Mouse (Mus musculus) heart, embryonic 15.5 days (tissue): ENCODE data around the gene Prdm1. TPM values are rescaled to one million over a fixed set of nuclear protein-coding genes. Genes with fewer than 3 reads are reported as not detected.

Experiments used
- ATAC-seq: fragments of 200-750 bp; cut with Nextera tagmentation; replicated peaks from 2 replicates; pipeline ENCODE4 v1.8.0; 2017; ENCODE audit warnings: low read depth, moderate TSS enrichment; ENCODE audit not compliant: insufficient number of reproducible peaks, insufficient read depth, low FRiP score
- H3K27ac ChIP-seq: fragments of 300-500 bp; sonication (generic); 2 replicates; pipeline ENCODE4 v1.5.1; 2015; ENCODE audit warnings: mild to moderate bottlenecking, inconsistent platforms
- H3K27me3 ChIP-seq: fragments of 300-500 bp; sonication (generic); 2 replicates; pipeline ENCODE4 v1.6.1; 2015; ENCODE audit warnings: inconsistent platforms
- H3K36me3 ChIP-seq: fragments of 300-500 bp; sonication (generic); 2 replicates; pipeline ENCODE4 v1.6.1; 2015; ENCODE audit warnings: mild to moderate bottlenecking, inconsistent platforms
- H3K4me1 ChIP-seq: fragments of 300-500 bp; sonication (generic); replicated peaks from 2 replicates; pipeline ENCODE4 v1.6.1; 2015; ENCODE audit warnings: inconsistent platforms
- H3K4me2 ChIP-seq: fragments of 300-500 bp; sonication (generic); 2 replicates; pipeline ENCODE4 v1.6.1; 2015; ENCODE audit warnings: inconsistent platforms, mild to moderate bottlenecking, moderate library complexity
- H3K4me3 ChIP-seq: fragments of 300-500 bp; sonication (generic); 2 replicates; pipeline ENCODE4 v1.5.1; 2015; ENCODE audit warnings: mild to moderate bottlenecking, inconsistent platforms
- H3K9ac ChIP-seq: fragments of 300-500 bp; sonication (generic); 2 replicates; pipeline ENCODE4 v1.6.1; 2015; ENCODE audit warnings: mild to moderate bottlenecking, inconsistent platforms
- H3K9me3 ChIP-seq: fragments of 300-500 bp; sonication (generic); replicated peaks from 2 replicates; pipeline ENCODE4 v1.6.1; 2016; ENCODE audit warnings: inconsistent platforms
- WGBS: fragments of 180-500 bp; shearing (Covaris S2); methylation state at CpG from one replicate; pipeline ENCODE4 v1.1.7; 2015; ENCODE audit warnings: mixed read lengths; 5-methylcytosine and 5-hydroxymethylcytosine counted together
- polyA plus RNA-seq: library from polyadenylated mRNA; unstranded; fragments of >200 nt; fragmentation: Nextera tagmentation; extraction: Ambion mirVana; gene quantifications from 2 replicates; pipeline ENCODE4 v1.2.1, GENCODE M21; 2015

Prdm1 gene
- polyA plus RNA-seq, 1 experiment from 2014 or later: 0.83 TPM

DNA sequence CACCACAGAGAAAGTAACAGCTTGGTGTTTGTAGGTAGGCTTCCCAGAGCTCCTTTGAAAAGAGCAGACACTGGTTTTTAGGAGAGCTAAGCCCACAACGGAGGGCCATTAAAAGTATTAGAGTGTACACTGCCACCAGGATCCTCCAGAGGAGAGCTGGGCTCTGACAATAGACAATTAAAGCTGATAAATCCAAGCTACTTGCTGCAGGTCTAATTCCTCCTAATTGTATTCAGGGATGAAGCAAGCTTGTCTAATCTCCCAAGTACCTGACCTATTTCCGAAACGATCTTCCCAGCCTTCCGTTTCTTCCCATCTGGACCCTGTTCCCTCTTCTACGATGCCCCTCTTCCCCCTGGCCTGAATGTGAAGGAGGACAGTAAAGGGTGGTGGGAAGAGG lies 63.7 kb downstream of the Prdm1 start:
- Histone ChIP-seq H3K4me1 (peaks cover 7% of the 10 kb centered on the region), H3K9ac (no peak overlapping the region), H3K36me3 (no peaks in the 10 kb centered on the region), H3K27ac (no peak overlapping the region), H3K4me2 (no peak overlapping the region), H3K4me3 (no peak overlapping the region), H3K9me3 (no peaks in the 10 kb centered on the region), H3K27me3 (peaks cover 68% of the 10 kb centered on the region)
- ATAC-seq: no peak
- WGBS: 73% methylated on average over 5 of the region's 5 CpGs

DNA sequence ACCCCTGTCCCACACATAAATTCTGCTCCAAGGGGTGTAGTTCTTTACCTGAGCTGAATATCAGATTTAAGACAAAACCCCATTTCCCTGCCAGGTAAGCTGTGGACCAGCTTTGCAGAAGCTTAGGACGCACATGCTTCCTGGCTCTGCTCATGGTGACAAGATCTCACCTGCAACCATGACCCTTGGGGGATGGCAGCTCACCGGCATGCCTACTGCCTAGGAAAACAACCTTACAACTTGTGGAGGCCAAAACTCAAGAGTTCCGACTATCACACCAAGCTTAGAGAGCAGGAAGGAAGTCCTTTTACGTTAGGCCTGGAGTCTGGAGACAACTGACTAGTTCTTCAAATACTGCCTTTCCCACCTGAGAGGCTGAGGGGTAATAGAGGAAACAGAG lies 64.4 kb downstream of the Prdm1 start:
- Histone ChIP-seq H3K4me3 (no peak overlapping the region), H3K36me3 (no peaks in the 10 kb centered on the region), H3K9me3 (no peaks in the 10 kb centered on the region), H3K4me1 (peaks cover 8% of the 10 kb centered on the region), H3K4me2 (no peak overlapping the region), H3K27me3 (peaks cover 64% of the 10 kb centered on the region), H3K27ac (no peak overlapping the region), H3K9ac (no peak overlapping the region)
- WGBS: 68% methylated on average over 4 of the region's 4 CpGs
- ATAC-seq: no peak

DNA sequence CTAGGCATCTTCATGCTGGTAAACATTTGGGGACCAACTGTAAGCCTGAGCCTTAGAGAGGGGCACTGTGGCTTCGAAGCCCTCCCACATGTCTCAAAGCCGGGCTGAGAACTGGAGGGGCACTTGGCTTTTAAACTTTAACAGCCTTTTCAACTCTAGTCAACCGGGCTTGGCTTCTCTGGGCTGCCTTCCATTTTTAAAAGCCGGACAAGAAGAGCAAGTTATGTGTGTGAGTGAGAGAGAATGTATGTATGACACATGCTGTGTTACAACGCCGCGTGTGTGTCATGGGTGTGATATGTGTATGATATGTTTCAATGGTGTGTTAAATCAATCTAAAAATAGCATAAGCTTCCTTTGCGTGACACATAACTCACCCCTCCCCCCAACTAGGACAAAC lies 66.0 kb downstream of the Prdm1 start:
- 83% methylated on average over 8 of the region's 8 CpGs for WGBS

DNA sequence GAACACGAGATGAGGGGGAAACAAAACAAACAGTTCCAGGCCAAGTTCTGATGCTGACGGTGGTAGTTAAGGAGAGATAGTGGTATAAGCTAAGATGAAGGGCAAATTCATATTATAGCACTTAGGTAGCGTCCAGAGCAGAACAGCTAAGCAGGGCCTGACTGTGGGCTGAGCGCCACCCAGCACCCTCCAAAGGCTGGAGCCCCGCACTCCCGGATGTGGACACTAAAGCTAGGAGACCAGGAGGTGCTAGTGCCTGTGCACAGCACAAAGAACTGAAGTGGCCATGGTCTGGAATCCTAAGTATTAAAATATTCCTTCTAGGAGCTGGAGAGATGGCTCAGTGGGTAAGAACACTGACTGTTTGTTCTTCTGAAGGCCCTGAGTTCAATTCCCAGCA lies 67.2 kb downstream of the Prdm1 start:
- ATAC-seq: no peak
- peaks cover 57% of the 10 kb centered on the region for H3K27me3 ChIP-seq
- peaks cover 29% of the 10 kb centered on the region for H3K4me1 ChIP-seq
- no peak overlapping the region for H3K4me3 ChIP-seq
- no peak overlapping the region for H3K9ac ChIP-seq
- no peaks in the 10 kb centered on the region for H3K36me3 ChIP-seq
- 87% methylated on average over 6 of the region's 6 CpGs for WGBS
- no peak overlapping the region for H3K4me2 ChIP-seq
- H3K9me3 ChIP-seq: no peaks in the 10 kb centered on the region
- H3K27ac ChIP-seq: no peak overlapping the region

More for the DNA sequence above, 66.0 kb downstream of the Prdm1 start:
- Histone ChIP-seq H3K27ac (no peak overlapping the region), H3K36me3 (no peaks in the 10 kb centered on the region), H3K9me3 (no peaks in the 10 kb centered on the region), H3K4me2 (no peak overlapping the region), H3K27me3 (peaks cover 56% of the 10 kb centered on the region), H3K9ac (no peak overlapping the region), H3K4me3 (no peak overlapping the region), H3K4me1 (peaks cover 22% of the 10 kb centered on the region)
- ATAC-seq: no peak

DNA sequence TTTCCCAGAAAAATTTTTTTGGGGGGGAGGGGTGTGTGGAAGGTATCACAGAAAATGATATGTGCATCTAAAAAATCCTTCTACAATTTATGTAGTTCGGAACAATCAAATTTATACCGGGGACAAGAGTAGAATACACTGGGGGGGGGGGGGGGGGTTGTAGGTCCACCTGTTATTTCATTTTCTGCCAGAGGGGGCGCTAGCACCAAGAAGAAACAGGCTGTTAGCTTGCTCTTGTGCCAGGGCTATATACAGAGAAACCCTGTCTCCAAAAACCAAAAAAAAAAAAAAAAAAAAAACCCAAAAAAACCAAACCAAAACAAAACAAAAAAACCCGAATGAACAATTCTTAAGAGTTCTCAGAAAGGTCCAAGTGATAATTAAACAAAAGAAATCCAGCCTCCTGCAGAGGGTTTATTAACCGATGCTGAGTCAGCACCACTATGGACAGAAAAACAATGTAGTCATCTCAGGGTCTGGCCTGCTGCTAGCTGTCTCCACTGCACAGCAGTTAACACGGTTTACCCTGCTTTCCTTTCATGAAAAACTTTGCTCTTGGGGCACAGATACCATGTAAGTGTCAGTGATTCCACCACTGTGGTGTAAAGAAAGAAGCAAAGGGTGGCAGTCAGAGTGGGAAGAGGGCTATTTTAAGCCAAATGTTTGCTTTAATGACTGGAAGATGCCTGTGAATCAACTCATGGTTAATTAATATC lies 68.0 kb downstream of the Prdm1 start:
- H3K9me3 ChIP-seq: no peaks in the 10 kb centered on the region
- ATAC-seq: no peak
- H3K4me2 ChIP-seq: no peak overlapping the region
- peaks cover 22% of the 10 kb centered on the region for H3K4me1 ChIP-seq
- H3K9ac ChIP-seq: no peak overlapping the region
- 22% methylated on average over 6 of the region's 6 CpGs for WGBS
- H3K27me3 ChIP-seq: peaks cover 59% of the 10 kb centered on the region
- no peak overlapping the region for H3K4me3 ChIP-seq
- 0 out of 2 replicates have a peak overlapping the region, but pooled peaks have one; percentile 11 for H3K27ac ChIP-seq
- H3K36me3 ChIP-seq: no peaks in the 10 kb centered on the region

DNA sequence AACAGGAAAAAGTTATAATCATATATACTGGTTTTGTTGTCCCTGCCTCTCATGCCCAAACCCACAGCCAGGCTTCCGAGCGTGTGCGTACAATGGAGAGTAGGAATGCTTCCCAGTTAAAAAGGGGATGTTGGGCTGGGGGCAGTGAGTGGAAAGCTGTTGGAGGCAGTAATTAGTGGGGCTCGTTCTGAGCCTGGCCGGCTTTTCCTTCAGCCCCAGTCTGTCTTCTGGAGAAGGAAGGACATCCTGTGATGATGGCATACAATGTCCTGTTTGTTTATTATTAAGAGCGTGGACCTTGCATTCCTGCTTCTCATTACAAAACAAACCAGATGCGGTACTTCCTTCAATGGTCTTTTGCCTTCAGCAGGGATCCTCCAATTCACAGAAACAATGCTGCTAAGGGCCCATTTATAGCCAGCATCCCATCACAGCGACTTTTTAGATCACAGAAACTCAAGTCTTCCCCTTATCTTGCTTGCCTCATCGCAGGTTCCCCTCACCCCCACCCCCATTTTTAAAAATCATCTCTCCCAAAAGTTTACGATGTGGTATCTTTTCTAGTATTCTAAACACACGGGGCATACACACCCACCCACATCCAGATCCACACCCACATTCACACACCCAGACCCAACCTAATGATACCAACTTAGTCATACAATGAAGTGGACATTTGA lies 68.8 kb downstream of the Prdm1 start:
- Histone ChIP-seq H3K4me3 (peak overlapping the region; percentile 67), H3K27me3 (peaks cover 58% of the 10 kb centered on the region), H3K4me1 (peaks cover 22% of the 10 kb centered on the region), H3K36me3 (no peaks in the 10 kb centered on the region), H3K4me2 (peak overlapping the region; percentile 97), H3K9me3 (no peaks in the 10 kb centered on the region), H3K27ac (peak overlapping the region; percentile 41; the same call in 1 of the 2 replicates), H3K9ac (no peak overlapping the region)
- WGBS: 11% methylated on average over 11 of the region's 11 CpGs
- ATAC-seq: no peak

DNA sequence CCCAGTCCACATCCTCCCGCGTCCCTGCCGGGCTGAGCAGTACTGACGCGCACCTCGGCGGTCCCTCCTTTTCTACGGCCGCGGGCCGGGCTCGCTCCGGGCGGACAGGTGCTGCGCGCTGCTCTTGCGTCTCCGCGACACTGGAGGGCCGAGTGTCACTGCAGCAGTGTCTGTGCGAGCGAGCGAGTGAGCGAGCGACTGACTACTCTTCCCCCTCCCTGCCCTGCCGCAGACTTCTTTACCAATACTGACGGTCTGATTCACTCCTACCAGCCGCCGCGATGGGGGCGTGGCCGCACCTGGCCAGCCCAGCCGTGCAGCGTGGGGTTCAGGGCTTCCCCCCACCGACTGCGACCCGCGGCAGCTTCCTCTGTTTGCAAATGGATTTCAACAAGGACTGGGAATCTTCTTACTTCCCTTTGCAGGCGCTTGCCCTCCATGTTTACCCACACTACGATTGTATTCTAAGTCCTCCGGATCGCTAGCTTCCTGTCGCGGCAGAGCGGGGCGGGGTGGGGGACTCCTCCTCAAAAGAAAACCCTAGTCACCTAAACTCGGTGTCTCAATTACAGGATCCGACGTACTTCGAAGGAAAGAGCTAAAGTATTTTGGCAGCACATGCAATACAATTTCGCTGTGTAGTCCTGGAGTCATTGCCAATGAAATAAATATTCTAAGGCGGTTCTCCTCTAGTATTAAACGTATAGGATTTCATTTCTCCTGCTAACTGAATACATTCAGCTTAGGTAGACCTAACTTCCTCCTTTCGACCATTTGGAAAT lies 69.6 kb downstream of the Prdm1 start:
- no peaks in the 10 kb centered on the region for H3K36me3 ChIP-seq
- peak overlapping the region; percentile 41; the same call in 1 of the 2 replicates for H3K27ac ChIP-seq
- peaks cover 54% of the 10 kb centered on the region for H3K27me3 ChIP-seq
- H3K4me2 ChIP-seq: peak overlapping the region; percentile 97
- peak overlapping the region; percentile 48 for H3K9ac ChIP-seq
- peak overlapping the region; percentile 67 for H3K4me3 ChIP-seq
- ATAC-seq: peak; percentile 68
- no peaks in the 10 kb centered on the region for H3K9me3 ChIP-seq
- WGBS: under 1% methylated on average over 54 of the region's 54 CpGs
- H3K4me1 ChIP-seq: peaks cover 22% of the 10 kb centered on the region

DNA sequence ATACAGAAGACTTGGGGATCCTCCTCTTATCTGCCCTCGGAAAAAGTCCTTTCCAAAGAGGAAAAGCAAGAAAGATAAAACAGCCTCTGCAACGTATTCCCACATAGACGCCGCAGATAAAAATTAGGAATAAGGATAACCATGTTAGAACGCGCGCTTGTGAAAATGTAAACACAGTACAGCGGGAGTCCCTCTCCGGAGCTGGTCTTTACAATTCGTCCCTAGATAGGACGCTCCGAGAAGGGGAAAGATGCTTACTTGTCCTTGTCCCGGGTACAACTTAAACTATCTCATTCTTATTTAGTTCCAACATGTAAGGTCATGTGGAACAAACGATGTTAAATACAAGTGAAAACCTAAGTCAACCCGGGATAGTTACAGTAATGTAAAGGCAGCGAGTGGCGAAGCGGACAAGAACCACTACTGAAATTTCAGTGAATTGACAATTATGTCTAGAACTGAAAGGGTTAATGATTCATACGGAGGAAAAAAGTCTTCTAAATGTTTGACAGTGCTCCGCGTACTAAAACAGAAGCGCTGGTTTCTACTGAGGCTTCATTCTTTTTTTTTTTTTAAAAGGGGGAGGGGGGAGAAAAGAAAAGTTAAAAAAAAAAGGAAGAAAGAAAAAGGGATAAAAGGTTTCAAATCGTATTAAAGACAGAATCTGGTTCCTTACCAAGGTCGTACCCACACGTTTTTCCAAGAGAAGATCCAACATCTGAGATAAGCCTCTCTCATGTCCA lies 70.3 kb downstream of the Prdm1 start:
- Histone ChIP-seq H3K27me3 (peaks cover 50% of the 10 kb centered on the region), H3K9ac (peak overlapping the region; percentile 48), H3K27ac (peak overlapping the region; percentile 41; the same call in 1 of the 2 replicates), H3K36me3 (no peaks in the 10 kb centered on the region), H3K4me2 (peak overlapping the region; percentile 97), H3K9me3 (no peaks in the 10 kb centered on the region), H3K4me3 (peak overlapping the region; percentile 67), H3K4me1 (peaks cover 22% of the 10 kb centered on the region)
- WGBS: under 1% methylated on average over 25 of the region's 25 CpGs
- no peak for ATAC-seq

DNA sequence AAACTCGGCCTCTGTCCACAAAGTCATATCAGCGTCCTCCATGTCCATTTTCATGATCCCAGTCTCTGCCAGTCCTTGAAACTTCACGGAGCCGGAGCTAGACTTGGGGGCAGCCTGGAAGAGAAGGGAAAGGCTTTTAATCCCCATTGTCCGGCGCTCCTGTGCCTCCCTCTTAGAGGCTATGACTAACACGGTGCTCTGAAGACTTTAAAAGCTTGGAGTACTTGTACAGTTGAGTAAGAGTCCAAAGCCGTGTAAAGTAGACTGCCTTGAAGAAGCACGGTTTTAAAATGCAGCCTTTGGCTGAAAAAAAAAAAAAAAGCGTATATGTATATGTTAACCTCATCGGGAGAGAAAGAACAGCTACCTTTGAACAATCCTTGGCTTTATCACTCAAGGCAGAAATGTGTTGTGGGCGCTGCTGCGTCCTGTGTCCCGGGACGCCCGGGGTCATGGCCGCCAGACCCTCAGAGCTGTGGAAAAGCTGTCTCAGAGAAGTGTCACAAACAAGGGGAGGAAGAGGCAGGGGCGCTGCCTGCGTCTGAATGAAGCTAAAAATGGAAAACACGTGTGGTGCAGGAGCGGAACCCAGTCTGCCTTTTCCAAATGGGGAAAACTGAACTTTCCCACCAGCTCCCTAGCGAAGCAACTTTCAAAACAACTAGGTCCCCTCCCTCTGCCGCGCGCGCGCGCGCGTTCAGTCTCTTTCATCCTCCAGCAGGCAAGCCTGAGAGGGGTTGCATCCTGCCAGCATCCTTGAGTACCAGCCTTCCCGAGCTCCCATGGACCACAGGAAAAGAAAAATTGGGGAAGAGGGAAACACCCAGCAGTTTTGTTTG lies 71.3 kb downstream of the Prdm1 start:
- Histone ChIP-seq H3K27me3 (peaks cover 53% of the 10 kb centered on the region), H3K27ac (no peak overlapping the region), H3K4me1 (peaks cover 22% of the 10 kb centered on the region), H3K9me3 (no peaks in the 10 kb centered on the region), H3K36me3 (no peaks in the 10 kb centered on the region), H3K4me2 (peak overlapping the region; percentile 97), H3K4me3 (peak overlapping the region; percentile 67), H3K9ac (peak overlapping the region; percentile 38; the same call in 1 of the 2 replicates)
- no peak for ATAC-seq
- 4% methylated on average over 31 of the region's 31 CpGs for WGBS

DNA sequence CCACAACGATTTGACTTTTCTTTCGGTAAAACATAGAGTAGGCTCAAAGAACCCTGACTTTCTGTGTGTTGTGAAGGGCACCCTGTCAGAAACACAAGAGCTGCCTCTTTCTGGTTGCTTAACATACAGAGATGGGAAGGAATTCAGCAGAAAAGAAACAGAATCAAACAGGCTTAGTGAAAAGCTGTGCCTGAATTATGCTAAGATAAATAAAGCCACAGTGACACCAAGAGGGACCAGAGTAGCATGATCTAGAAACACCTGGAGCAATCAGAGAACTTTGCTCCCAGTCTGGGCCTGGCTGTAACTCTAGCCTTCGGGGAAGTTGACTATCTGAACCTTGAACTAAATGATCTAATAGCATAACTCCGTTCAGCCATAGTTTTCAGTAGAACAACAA lies 73.5 kb downstream of the Prdm1 start:
- Histone ChIP-seq H3K36me3 (no peaks in the 10 kb centered on the region), H3K4me2 (no peak overlapping the region), H3K9me3 (no peaks in the 10 kb centered on the region), H3K9ac (no peak overlapping the region), H3K27me3 (peaks cover 45% of the 10 kb centered on the region), H3K4me1 (peaks cover 22% of the 10 kb centered on the region), H3K4me3 (no peak overlapping the region; the same call in 1 of the 2 replicates), H3K27ac (no peak overlapping the region)
- 60% methylated on average over 4 of the region's 4 CpGs for WGBS
- no peak for ATAC-seq
